ENCODE assay signal across 8 mouse cellular contexts in genomic region chr17:34591994-34592375, GRCm38 (mm10). TPM values are rescaled to one million over a fixed set of nuclear protein-coding genes. Genes with fewer than 3 reads are reported as not detected.
A peak's percentile ranks its signal among the peaks of the same experiment; 100 is the strongest.
DNase-seq lines count a peak whose midpoint lies in the region; ATAC-seq and TF ChIP-seq lines count a peak whose summit lies in the region.

No protein-coding gene starts in this region.

- H3K36me3 ChIP-seq in heart, embryonic 14.5 days (ENCODE audit: control insufficient read depth, insufficient read depth, low read length): peaks cover 29% of the 10 kb centered on the region
- H3K36me3 ChIP-seq in kidney, postnatal 0 days (ENCODE audit: insufficient read depth, low read length): peaks cover 7% of the 10 kb centered on the region; the same call in 1 of the 2 replicates
- H3K36me3 ChIP-seq in liver, embryonic 16.5 days (ENCODE audit: control insufficient read depth, insufficient read depth): peaks cover 10% of the 10 kb centered on the region
- peaks cover 5% of the 10 kb centered on the region; the same call in 1 of the 2 replicates for H3K36me3 ChIP-seq in neural tube, embryonic 11.5 days (ENCODE audit: control insufficient read depth, insufficient read depth, low read length)

- peak overlapping the region; percentile 92 for H3K4me2 ChIP-seq in heart, embryonic 14.5 days (ENCODE audit: low read length)
- peak overlapping the region; percentile 98 for H3K4me2 ChIP-seq in kidney, postnatal 0 days (ENCODE audit: low read length)
- peak overlapping the region; percentile 100 for H3K4me2 ChIP-seq in liver, embryonic 16.5 days (ENCODE audit: low read depth, low read length)
- H3K4me2 ChIP-seq in neural tube, embryonic 11.5 days (ENCODE audit: low read depth): peak overlapping the region; percentile 97

- H3K9me3 ChIP-seq in heart, embryonic 14.5 days (ENCODE audit: control insufficient read depth, low read length): no peaks in the 10 kb centered on the region
- H3K9me3 ChIP-seq in kidney, postnatal 0 days (replicated peaks; ENCODE audit: low read length): no peaks in the 10 kb centered on the region
- no peaks in the 10 kb centered on the region for H3K9me3 ChIP-seq in liver, embryonic 16.5 days (replicated peaks; ENCODE audit: control insufficient read depth, low read length)
- no peaks in the 10 kb centered on the region for H3K9me3 ChIP-seq in neural tube, embryonic 11.5 days (ENCODE audit: control insufficient read depth, low read length)

- no peaks in the 10 kb centered on the region for H3K27me3 ChIP-seq in heart, embryonic 14.5 days (ENCODE audit: control insufficient read depth, insufficient read depth, low read length)
- H3K27me3 ChIP-seq in kidney, postnatal 0 days (ENCODE audit: insufficient read depth, low read length): no peaks in the 10 kb centered on the region
- no peaks in the 10 kb centered on the region for H3K27me3 ChIP-seq in liver, embryonic 16.5 days (ENCODE audit: control insufficient read depth, insufficient read depth, low read depth, low read length)
- no peaks in the 10 kb centered on the region for H3K27me3 ChIP-seq in neural tube, embryonic 11.5 days (ENCODE audit: control insufficient read depth, insufficient read depth, low read length)

- no peak for TF ChIP-seq CTCF in brain, embryonic 14.5 days (IDR thresholded peaks at IDR 0.05; ENCODE audit: borderline replicate concordance, extremely low read depth, insufficient read depth, insufficient read length)
- no peak for TF ChIP-seq CTCF in kidney, postnatal 0 days (IDR thresholded peaks at IDR 0.05; ENCODE audit: low read depth)

- DNase-seq in brain, embryonic 14.5 days (ENCODE audit: low read depth): peak; percentile 97
- peak; percentile 98 for DNase-seq in kidney, postnatal 0 days (ENCODE audit: low spot score)
- DNase-seq in neural tube, embryonic 11.5 days (ENCODE audit: low spot score): peak; percentile 92
- DNase-seq in telencephalon, adult 2 months (ENCODE audit: low read depth, low spot score): peak; percentile 81

- ATAC-seq in CD4-positive, CD25-positive, alpha-beta regulatory T cell, adult 4 months: peak; percentile 48
- peak; percentile 75 for ATAC-seq in erythroblast, adult 5-6 weeks (replicated peaks; ENCODE audit: low FRiP score, poor library complexity, severe bottlenecking)
- ATAC-seq in heart, embryonic 14.5 days (ENCODE audit: insufficient number of reproducible peaks, insufficient read depth, low FRiP score, low read depth): peak; percentile 41
- ATAC-seq in kidney, postnatal 0 days (replicated peaks; ENCODE audit: low FRiP score, low read depth): peak; percentile 64
- peak; percentile 65 for ATAC-seq in liver, embryonic 16.5 days (ENCODE audit: low read depth)
- peak; percentile 36 for ATAC-seq in neural tube, embryonic 11.5 days (ENCODE audit: insufficient read depth, low FRiP score, low TSS enrichment)

- peak overlapping the region; percentile 75 to 79 for H3K4me3 ChIP-seq in heart, embryonic 14.5 days (ENCODE audit: control insufficient read depth in 1 of 2, insufficient read depth in 1 of 2, low read depth in 1 of 2, low read length in 2 of 2)
- peak overlapping the region; percentile 81 for H3K4me3 ChIP-seq in kidney, postnatal 0 days (replicated peaks; ENCODE audit: low read depth, low read length)
- H3K4me3 ChIP-seq in liver, embryonic 16.5 days (ENCODE audit: low read depth, low read length): peak overlapping the region; percentile 83
- H3K4me3 ChIP-seq in neural tube, embryonic 11.5 days (ENCODE audit: low read depth, low read length): peak overlapping the region; percentile 98

- H3K27ac ChIP-seq in heart, embryonic 14.5 days (replicated peaks in 1 of 2; ENCODE audit: control insufficient read depth in 1 of 2, insufficient read depth in 1 of 2, low read depth in 2 of 2, low read length in 2 of 2): peak overlapping the region; percentile 85 to 94
- H3K27ac ChIP-seq in kidney, postnatal 0 days: peak overlapping the region; percentile 99
- peak overlapping the region; percentile 89 for H3K27ac ChIP-seq in liver, embryonic 16.5 days (ENCODE audit: low read length)
- peak overlapping the region; percentile 98 for H3K27ac ChIP-seq in neural tube, embryonic 11.5 days (ENCODE audit: low read depth, low read length)

- H3K4me1 ChIP-seq in heart, embryonic 14.5 days (ENCODE audit: control insufficient read depth in 2 of 2, insufficient read depth in 2 of 2, low read length in 2 of 2): peaks cover 22 to 61% of the 10 kb centered on the region in 2 experiments
- H3K4me1 ChIP-seq in kidney, postnatal 0 days (replicated peaks; ENCODE audit: insufficient read depth, low read length): peaks cover 54% of the 10 kb centered on the region
- H3K4me1 ChIP-seq in liver, embryonic 16.5 days (ENCODE audit: control insufficient read depth, low read depth, low read length): peaks cover 63% of the 10 kb centered on the region
- H3K4me1 ChIP-seq in neural tube, embryonic 11.5 days (ENCODE audit: control insufficient read depth, insufficient read depth, low read length): peaks cover 44% of the 10 kb centered on the region

- under 1% methylated on average over 15 of the region's 35 CpGs for WGBS in heart, embryonic 14.5 days
- WGBS in kidney, postnatal 0 days: 1% methylated on average over 17 of the region's 35 CpGs
- WGBS in liver, embryonic 16.5 days (ENCODE audit: insufficient replicate concordance): under 1% methylated on average over 21 of the region's 35 CpGs
- under 1% methylated on average over 17 of the region's 35 CpGs for WGBS in neural tube, embryonic 11.5 days

- H3K9ac ChIP-seq in heart, embryonic 14.5 days (ENCODE audit: low read length): peak overlapping the region; percentile 97
- H3K9ac ChIP-seq in kidney, postnatal 0 days (ENCODE audit: low read depth, low read length): peak overlapping the region; percentile 96
- H3K9ac ChIP-seq in liver, embryonic 16.5 days (ENCODE audit: low read depth, low read length): peak overlapping the region; percentile 95
- peak overlapping the region; percentile 97 for H3K9ac ChIP-seq in neural tube, embryonic 11.5 days (ENCODE audit: low read length)

- peak; percentile 90 for TF ChIP-seq POLR2A in brain, embryonic 14.5 days (IDR thresholded peaks at IDR 0.05; ENCODE audit: borderline replicate concordance, extremely low read depth, insufficient read depth, insufficient read length, poor library complexity, severe bottlenecking)

RNA-seq across cellular contexts. Expression of gene Pbx2, which starts 0.9 kb away (rescaled TPM):
- 10 to 100 TPM in 1 of 2 experiments, 1 to 10 TPM in 1; 7.7 to 12.6 TPM for polyA plus RNA-seq in CD4-positive, CD25-positive, alpha-beta regulatory T cell, adult 4 months (2017; shearing (Covaris generic))
- 107 and 115 TPM in 2 replicates for polyA plus RNA-seq in brain, embryonic 14.5 days (2012; rRNA removed)
- total RNA-seq in erythroblast, adult 5-6 weeks (2015; ENCODE audit: low replicate concordance): 8.4 and 10.4 TPM in 2 replicates
- 5.5 and 5.9 TPM in 2 replicates for total RNA-seq in erythroblast, adult 5-6 weeks (2017; ENCODE audit: low replicate concordance)
- 5.4 and 7.9 TPM in 2 replicates for polyA plus RNA-seq in heart, embryonic 14.5 days (2014; fragmentation: Nextera tagmentation; extraction: Ambion mirVana)
- 13.0 and 13.2 TPM in 2 replicates for polyA plus RNA-seq in kidney, postnatal 0 days (2015; fragmentation: Nextera tagmentation; extraction: Ambion mirVana)
- 2.5 and 3.2 TPM in 2 replicates for polyA plus RNA-seq in liver, embryonic 16.5 days (2015; fragmentation: Nextera tagmentation; extraction: Ambion mirVana)
- polyA plus RNA-seq in neural tube, embryonic 11.5 days (2014; fragmentation: Nextera tagmentation; extraction: Ambion mirVana): 17.0 and 17.3 TPM in 2 replicates

RNA-seq across cellular contexts. Expression of gene Gpsm3, which starts 2.4 kb away (rescaled TPM):
- 100 to 1,000 TPM; 227 to 344 TPM for polyA plus RNA-seq in CD4-positive, CD25-positive, alpha-beta regulatory T cell, adult 4 months (2017; shearing (Covaris generic))
- 2.0 and 3.0 TPM in 2 replicates for polyA plus RNA-seq in brain, embryonic 14.5 days (2012; rRNA removed)
- 69.6 and 82.3 TPM in 2 replicates for total RNA-seq in erythroblast, adult 5-6 weeks (2015; ENCODE audit: low replicate concordance)
- 11.6 and 21.3 TPM in 2 replicates for total RNA-seq in erythroblast, adult 5-6 weeks (2017; ENCODE audit: low replicate concordance)
- polyA plus RNA-seq in heart, embryonic 14.5 days (2014; fragmentation: Nextera tagmentation; extraction: Ambion mirVana): 6.1 and 7.5 TPM in 2 replicates
- 28.5 and 29.5 TPM in 2 replicates for polyA plus RNA-seq in kidney, postnatal 0 days (2015; fragmentation: Nextera tagmentation; extraction: Ambion mirVana)
- polyA plus RNA-seq in liver, embryonic 16.5 days (2015; fragmentation: Nextera tagmentation; extraction: Ambion mirVana): 14.4 and 15.3 TPM in 2 replicates
- 4.0 and 5.1 TPM in 2 replicates for polyA plus RNA-seq in neural tube, embryonic 11.5 days (2014; fragmentation: Nextera tagmentation; extraction: Ambion mirVana)

RNA-seq across cellular contexts. Expression of gene Ager, which starts 5.7 kb away (rescaled TPM):
- polyA plus RNA-seq in CD4-positive, CD25-positive, alpha-beta regulatory T cell, adult 4 months (2017; shearing (Covaris generic)): 1 to 10 TPM; 4.0 to 4.5 TPM
- polyA plus RNA-seq in brain, embryonic 14.5 days (2012; rRNA removed): 5.1 and 9.0 TPM in 2 replicates
- 0.84 TPM in 1 of 2 replicates, not detected in the other for total RNA-seq in erythroblast, adult 5-6 weeks (2015; ENCODE audit: low replicate concordance)
- total RNA-seq in erythroblast, adult 5-6 weeks (2017; ENCODE audit: low replicate concordance): 0.26 and 1.7 TPM in 2 replicates
- 1.2 and 1.8 TPM in 2 replicates for polyA plus RNA-seq in heart, embryonic 14.5 days (2014; fragmentation: Nextera tagmentation; extraction: Ambion mirVana)
- 7.4 and 7.9 TPM in 2 replicates for polyA plus RNA-seq in kidney, postnatal 0 days (2015; fragmentation: Nextera tagmentation; extraction: Ambion mirVana)
- polyA plus RNA-seq in liver, embryonic 16.5 days (2015; fragmentation: Nextera tagmentation; extraction: Ambion mirVana): 0.57 and 0.77 TPM in 2 replicates
- polyA plus RNA-seq in neural tube, embryonic 11.5 days (2014; fragmentation: Nextera tagmentation; extraction: Ambion mirVana): 2.3 and 2.4 TPM in 2 replicates

RNA-seq across cellular contexts. Expression of gene Rnf5, which starts 11.5 kb away (rescaled TPM):
- 10 to 100 TPM; 68.0 to 75.0 TPM for polyA plus RNA-seq in CD4-positive, CD25-positive, alpha-beta regulatory T cell, adult 4 months (2017; shearing (Covaris generic))
- polyA plus RNA-seq in brain, embryonic 14.5 days (2012; rRNA removed): 189 and 227 TPM in 2 replicates
- total RNA-seq in erythroblast, adult 5-6 weeks (2015; ENCODE audit: low replicate concordance): 22.2 and 30.2 TPM in 2 replicates
- 4.1 and 6.1 TPM in 2 replicates for total RNA-seq in erythroblast, adult 5-6 weeks (2017; ENCODE audit: low replicate concordance)
- polyA plus RNA-seq in heart, embryonic 14.5 days (2014; fragmentation: Nextera tagmentation; extraction: Ambion mirVana): 87.0 and 90.9 TPM in 2 replicates
- 154 and 177 TPM in 2 replicates for polyA plus RNA-seq in kidney, postnatal 0 days (2015; fragmentation: Nextera tagmentation; extraction: Ambion mirVana)
- 90.3 and 92.4 TPM in 2 replicates for polyA plus RNA-seq in liver, embryonic 16.5 days (2015; fragmentation: Nextera tagmentation; extraction: Ambion mirVana)
- polyA plus RNA-seq in neural tube, embryonic 11.5 days (2014; fragmentation: Nextera tagmentation; extraction: Ambion mirVana): 177 and 187 TPM in 2 replicates

RNA-seq across cellular contexts. Expression of gene Agpat1, which starts 12.1 kb away (rescaled TPM):
- polyA plus RNA-seq in CD4-positive, CD25-positive, alpha-beta regulatory T cell, adult 4 months (2017; shearing (Covaris generic)): 10 to 100 TPM; 16.9 to 19.2 TPM
- 251 and 279 TPM in 2 replicates for polyA plus RNA-seq in brain, embryonic 14.5 days (2012; rRNA removed)
- total RNA-seq in erythroblast, adult 5-6 weeks (2015; ENCODE audit: low replicate concordance): 9.6 and 16.5 TPM in 2 replicates
- 8.2 and 12.4 TPM in 2 replicates for total RNA-seq in erythroblast, adult 5-6 weeks (2017; ENCODE audit: low replicate concordance)
- 26.1 and 54.4 TPM in 2 replicates for polyA plus RNA-seq in heart, embryonic 14.5 days (2014; fragmentation: Nextera tagmentation; extraction: Ambion mirVana)
- polyA plus RNA-seq in kidney, postnatal 0 days (2015; fragmentation: Nextera tagmentation; extraction: Ambion mirVana): 56.1 and 58.6 TPM in 2 replicates
- 18.4 and 21.3 TPM in 2 replicates for polyA plus RNA-seq in liver, embryonic 16.5 days (2015; fragmentation: Nextera tagmentation; extraction: Ambion mirVana)
- 83.3 and 91.2 TPM in 2 replicates for polyA plus RNA-seq in neural tube, embryonic 11.5 days (2014; fragmentation: Nextera tagmentation; extraction: Ambion mirVana)

Comparison
In these comparisons a context has a peak if more than half of its experiments do, and no peak if none do; other contexts are left out.
1. Peak in every context shown above with its lines: DNase-seq, ATAC-seq, H3K4me3 ChIP-seq and H3K27ac ChIP-seq.